Mouse (Mus musculus) MEL (cell line): Measurements from ENCODE around the gene Ttc32. TPM values are rescaled to one million over a fixed set of nuclear protein-coding genes. Genes with fewer than 3 reads are reported as not detected.

ENCODE experiments used
- DNase-seq: peaks from one replicate; pipeline ENCODE4 v3.0.0; 2011; ENCODE audit warnings: low read depth, low spot score
- H3K27ac ChIP-seq: 2 replicates; pipeline ENCODE4 v1.5.1; 2012; ENCODE audit warnings: low read depth, mild to moderate bottlenecking, control low read depth, low read length, moderate library complexity; ENCODE audit not compliant: control insufficient read depth
- H3K27me3 ChIP-seq, 2 experiments: fragments of 150-350 bp in 1 of 2; sonication (generic) in 1 of 2; 2 replicates each; pipeline ENCODE4 v1.6.1; 2012; ENCODE audit warnings: low read length in 2 of 2, mild to moderate bottlenecking in 2 of 2, improper control_type of control experiment in 1 of 2, moderate library complexity in 1 of 2; ENCODE audit not compliant: insufficient read depth in 2 of 2, control insufficient read depth in 1 of 2
- H3K36me3 ChIP-seq, 2 experiments: 2 replicates each; pipeline ENCODE4 v1.6.1; 2012 to 2014; ENCODE audit warnings: low read length in 2 of 2, improper control_type of control experiment in 1 of 2, inconsistent platforms in 1 of 2, mild to moderate bottlenecking in 1 of 2; ENCODE audit not compliant: insufficient read depth in 2 of 2, control insufficient read depth in 1 of 2
- H3K4me1 ChIP-seq, 2 experiments: fragments of 150-350 bp in 1 of 2; sonication (generic) in 1 of 2; 2 replicates each; pipeline ENCODE4 v1.6.1; 2012; ENCODE audit warnings: low read length in 2 of 2, improper control_type of control experiment in 1 of 2, mild to moderate bottlenecking in 1 of 2; ENCODE audit not compliant: insufficient read depth in 2 of 2, control insufficient read depth in 1 of 2
- H3K4me3 ChIP-seq, 2 experiments: fragments of 150-350 bp in 1 of 2; sonication (generic) in 1 of 2; 2 replicates each; pipeline ENCODE4 v1.5.1; 2012; ENCODE audit warnings: low read depth in 2 of 2, low read length in 2 of 2, mild to moderate bottlenecking in 2 of 2, moderate library complexity in 2 of 2, control low read depth in 1 of 2, improper control_type of control experiment in 1 of 2; ENCODE audit not compliant: control insufficient read depth in 1 of 2, insufficient read depth in 1 of 2
- H3K79me2 ChIP-seq: 2 replicates; pipeline ENCODE4 v1.6.1; 2012; ENCODE audit warnings: mild to moderate bottlenecking, low read length, moderate library complexity; ENCODE audit not compliant: control insufficient read depth, poor library complexity, insufficient read depth
- H3K9ac ChIP-seq: 2 replicates; pipeline ENCODE4 v1.6.1; 2012; ENCODE audit warnings: low read depth, mild to moderate bottlenecking, control low read depth, low read length, moderate library complexity; ENCODE audit not compliant: control insufficient read depth, poor library complexity, severe bottlenecking
- H3K9me3 ChIP-seq: fragments of 150-350 bp; sonication (generic); replicated peaks from 2 replicates; pipeline ENCODE4 v1.6.1; 2012; ENCODE audit warnings: mild to moderate bottlenecking, low read length, improper control_type of control experiment, moderate library complexity; ENCODE audit not compliant: insufficient read depth
- CHD2 ChIP-seq: IDR thresholded peaks from 2 replicates; pipeline ENCODE4 v1.6.1; 2011; ENCODE audit warnings: low read length, improper control_type of control experiment
- CTCF ChIP-seq, 3 experiments: IDR thresholded peaks in 2 of 3; conservative IDR thresholded peaks in 1 of 3; 2 replicates each; pipeline ENCODE4 v1.5.1; 2011 to 2012; ENCODE audit warnings: low read length in 3 of 3, low read depth in 2 of 3, mild to moderate bottlenecking in 2 of 3, improper control_type of control experiment in 1 of 3, inconsistent platforms in 1 of 3, mixed read lengths in 1 of 3, moderate library complexity in 1 of 3; ENCODE audit not compliant: control insufficient read depth in 1 of 3, insufficient read depth in 1 of 3, poor library complexity in 1 of 3, severe bottlenecking in 1 of 3
- GABPA ChIP-seq: IDR thresholded peaks from 2 replicates; pipeline ENCODE4 v1.6.1; 2012; ENCODE audit warnings: low read depth, mild to moderate bottlenecking, inconsistent platforms, low read length, improper control_type of control experiment, moderate library complexity
- GATA1 ChIP-seq: IDR thresholded peaks from 2 replicates; pipeline ENCODE4 v1.6.1; 2011; ENCODE audit warnings: low read depth, low read length, improper control_type of control experiment
- MYB ChIP-seq: IDR thresholded peaks from 2 replicates; pipeline ENCODE4 v1.6.1; 2011; ENCODE audit warnings: mild to moderate bottlenecking, low read depth, low read length, improper control_type of control experiment
- NELFE ChIP-seq: IDR thresholded peaks from 2 replicates; pipeline ENCODE4 v1.6.1; 2011; ENCODE audit warnings: low read depth, low read length, improper control_type of control experiment
- NRF1 ChIP-seq: IDR thresholded peaks from 2 replicates; pipeline ENCODE4 v1.6.1; 2014; ENCODE audit warnings: low read depth, mild to moderate bottlenecking, inconsistent platforms, low read length, improper control_type of control experiment, moderate library complexity; ENCODE audit not compliant: poor library complexity, insufficient read depth, severe bottlenecking
- RCOR1 ChIP-seq: IDR thresholded peaks from 2 replicates; pipeline ENCODE4 v1.6.1; 2012; ENCODE audit warnings: low read depth, mild to moderate bottlenecking, inconsistent platforms, low read length, improper control_type of control experiment
- SIN3A ChIP-seq: IDR thresholded peaks from 2 replicates; pipeline ENCODE4 v1.6.1; 2012; ENCODE audit warnings: low read length, improper control_type of control experiment, inconsistent platforms
- TBP ChIP-seq: IDR thresholded peaks from 2 replicates; pipeline ENCODE4 v1.8.0; 2011; ENCODE audit warnings: low read depth, low read length, improper control_type of control experiment
- UBTF ChIP-seq: IDR thresholded peaks from 2 replicates; pipeline ENCODE4 v1.6.1; 2012; ENCODE audit warnings: low read depth, mild to moderate bottlenecking, inconsistent platforms, low read length, improper control_type of control experiment, moderate library complexity, borderline replicate concordance; ENCODE audit not compliant: insufficient read depth
- ZKSCAN1 ChIP-seq: IDR thresholded peaks from 2 replicates; pipeline ENCODE4 v1.6.1; 2012; ENCODE audit warnings: low read depth, mild to moderate bottlenecking, inconsistent platforms, low read length, improper control_type of control experiment, moderate library complexity
- polyA plus RNA-seq, 2 experiments: library from polyadenylated mRNA; stranded (reverse) in 1 of 2; unstranded in 1 of 2; fragments of >175 nt in 1 of 2; fragments of >200 nt in 1 of 2; gene quantifications; 2 replicates each; pipeline versions ENCODE4 v1.2.1 to v1.2.4; 2012; ENCODE audit warnings: low replicate concordance in 2 of 2, low read depth in 1 of 2; ENCODE audit not compliant: insufficient read length in 2 of 2, insufficient read depth in 1 of 2, missing spikeins in 1 of 2
- total RNA-seq: library from RNA; depleted of rRNA; stranded (reverse); fragments of 300-350 nt; gene quantifications from 2 replicates; pipeline ENCODE4 v1.2.3, GENCODE M21; 2012

Gene Ttc32
- total and polyA plus RNA-seq, 3 experiments = 7.3 to 7.4 TPM; not detected in 1

DNA sequence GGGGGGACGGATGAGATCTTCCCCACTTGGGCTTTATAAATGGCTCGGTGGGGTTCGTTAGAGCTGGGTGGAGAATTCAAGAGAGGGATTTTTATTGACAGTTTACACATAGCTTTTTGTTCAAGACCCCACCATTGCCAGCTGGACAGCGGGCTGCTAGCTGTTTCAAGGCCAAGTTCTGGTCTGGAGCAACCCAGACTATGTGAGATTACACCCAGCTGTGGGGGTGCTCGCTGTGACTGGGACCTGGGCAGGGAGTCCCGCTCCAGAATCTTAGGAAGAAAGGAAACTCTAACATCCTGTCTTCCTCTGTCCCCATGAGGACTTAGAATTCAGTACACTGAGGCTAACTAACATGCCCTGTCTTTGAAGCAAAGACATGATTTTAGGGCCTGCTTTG lies 33.8 kb downstream of the Ttc32 start:
- no peak overlapping the region for H3K9ac ChIP-seq
- no peaks in the 10 kb centered on the region for H3K36me3 ChIP-seq
- H3K4me3 ChIP-seq = no peak overlapping the region
- H3K27ac ChIP-seq = no peak overlapping the region
- DNase-seq = no peak
- no peaks in the 10 kb centered on the region for H3K27me3 ChIP-seq
- H3K79me2 ChIP-seq = no peaks in the 10 kb centered on the region
- no peaks in the 10 kb centered on the region for H3K4me1 ChIP-seq
- no peaks in the 10 kb centered on the region for H3K9me3 ChIP-seq
- TF ChIP-seq TBP (no peak), UBTF (no peak)

DNA sequence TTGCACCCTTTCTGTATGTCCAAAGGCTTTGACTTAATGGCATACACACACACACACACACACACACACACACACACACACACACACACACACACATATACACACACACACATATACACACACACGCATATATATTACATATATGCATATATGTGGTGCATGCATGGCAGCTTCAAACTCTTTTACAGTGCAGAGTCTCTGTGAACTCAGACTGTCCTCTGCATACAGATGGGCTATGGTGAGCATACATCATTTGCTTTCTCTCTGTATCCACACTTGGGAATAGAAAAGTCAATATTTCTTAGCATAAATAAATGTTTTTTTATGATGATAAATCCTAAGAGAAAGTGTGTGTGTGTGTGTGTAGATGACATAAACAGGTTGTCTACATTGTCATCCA lies 41.3 kb downstream of the Ttc32 start:
- Histone ChIP-seq H3K9ac (no peak overlapping the region), H3K9me3 (no peaks in the 10 kb centered on the region), H3K27ac (no peak overlapping the region), H3K4me1 (no peaks in the 10 kb centered on the region), H3K27me3 (no peaks in the 10 kb centered on the region)
- TF ChIP-seq TBP (no peak), ZKSCAN1 (no peak), NELFE (no peak), NRF1 (no peak), MYB (no peak), GATA1 (no peak)
- TF ChIP-seq, all 39 proteins: peak for 0
- DNase-seq = no peak
- no peaks in the 10 kb centered on the region for H3K79me2 ChIP-seq
- H3K4me3 ChIP-seq = no peak overlapping the region
- H3K36me3 ChIP-seq = no peaks in the 10 kb centered on the region

DNA sequence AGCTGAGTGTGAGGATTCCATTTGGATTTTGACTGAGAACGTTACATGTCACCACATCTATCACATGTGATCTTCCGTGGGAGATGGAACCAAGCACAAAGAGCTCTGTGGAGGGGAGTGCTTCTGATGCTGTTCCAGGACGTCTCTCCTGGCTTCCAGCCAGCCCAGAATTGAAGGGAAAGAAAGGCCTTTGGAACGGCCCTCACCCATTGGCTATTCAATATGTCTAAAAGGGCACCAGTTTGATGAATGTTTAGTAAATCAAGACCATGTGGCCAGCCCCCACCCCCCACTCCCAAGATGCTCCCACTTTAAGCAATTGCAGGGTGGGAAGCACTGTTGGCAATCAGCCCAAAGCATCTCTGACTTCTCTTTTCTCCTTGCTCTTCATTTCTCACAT lies 41.7 kb downstream of the Ttc32 start:
- no peaks in the 10 kb centered on the region for H3K36me3 ChIP-seq
- no peak for DNase-seq
- no peaks in the 10 kb centered on the region for H3K27me3 ChIP-seq
- no peaks in the 10 kb centered on the region for H3K4me1 ChIP-seq
- no peak overlapping the region for H3K9ac ChIP-seq
- H3K4me3 ChIP-seq = no peak overlapping the region
- H3K79me2 ChIP-seq = no peaks in the 10 kb centered on the region
- no peak overlapping the region for H3K27ac ChIP-seq
- TF ChIP-seq GATA1 = no peak
- H3K9me3 ChIP-seq = no peaks in the 10 kb centered on the region

DNA sequence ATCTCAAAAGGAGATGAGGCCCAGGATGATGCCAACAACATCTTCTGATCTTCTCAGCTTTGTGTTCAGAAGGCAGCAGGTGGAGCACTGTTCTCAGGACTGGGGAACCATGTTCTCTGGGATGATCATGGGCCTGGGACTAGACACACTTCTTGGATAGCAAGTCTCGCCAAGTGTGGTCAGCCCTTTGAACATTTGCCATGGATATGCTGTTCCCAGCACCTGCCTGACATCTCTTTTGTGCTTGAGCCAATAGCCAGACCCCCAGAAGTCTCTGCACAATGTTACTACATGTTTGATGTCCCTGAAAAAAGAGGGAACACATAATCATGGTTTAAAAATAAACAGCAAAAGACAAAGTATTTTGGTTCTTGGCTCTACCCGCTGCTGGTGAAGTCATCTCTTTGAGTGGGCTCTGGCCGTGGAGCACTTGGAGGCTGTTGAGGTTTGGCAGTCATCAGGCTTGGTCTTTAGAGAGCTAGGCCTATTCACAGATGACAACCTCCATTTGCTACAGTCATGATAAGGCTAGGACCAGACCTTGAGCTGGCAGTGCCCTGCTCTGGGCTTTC lies 47.8 kb downstream of the Ttc32 start:
- DNase-seq = no peak
- H3K36me3 ChIP-seq = no peaks in the 10 kb centered on the region
- no peaks in the 10 kb centered on the region for H3K79me2 ChIP-seq
- H3K27ac ChIP-seq = no peak overlapping the region
- no peaks in the 10 kb centered on the region for H3K27me3 ChIP-seq
- H3K4me1 ChIP-seq = no peaks in the 10 kb centered on the region
- no peak overlapping the region for H3K9ac ChIP-seq
- no peak overlapping the region for H3K4me3 ChIP-seq
- H3K9me3 ChIP-seq = no peaks in the 10 kb centered on the region
- TF ChIP-seq RCOR1 (no peak), CHD2 (no peak), CTCF (IDR thresholded peaks at IDR 0.05 in 2 of 3, conservative IDR thresholded peaks at IDR 0.05 in 1 of 3; ENCODE audit: control insufficient read depth in 1 of 3, insufficient read depth in 1 of 3, low read depth in 2 of 3, low read length in 3 of 3, poor library complexity in 1 of 3, severe bottlenecking in 1 of 3) (no peak), NRF1 (no peak), GABPA (no peak), UBTF (no peak), SIN3A (no peak)
